Mouse (Mus musculus) heart, embryonic 11.5 days (tissue): ENCODE results near the gene Mgat1. TPM values are rescaled to one million over a fixed set of nuclear protein-coding genes. Genes with fewer than 3 reads are reported as not detected.
A peak's percentile ranks its signal among the peaks of the same experiment; 100 is the strongest.

Experiments
- ATAC-seq: fragments of 200-750 bp; cut with Nextera tagmentation; replicated peaks from 2 replicates; pipeline ENCODE4 v1.8.0; 2017; ENCODE audit warnings: moderate library complexity; ENCODE audit not compliant: insufficient number of reproducible peaks, low FRiP score, low TSS enrichment
- H3K27ac ChIP-seq: fragments of 300-500 bp; sonication (generic); 2 replicates; pipeline ENCODE4 v1.5.1; 2014; ENCODE audit warnings: mild to moderate bottlenecking, low read depth, low read length
- H3K27me3 ChIP-seq: fragments of 300-500 bp; sonication (generic); 2 replicates; pipeline ENCODE4 v1.6.1; 2014; ENCODE audit warnings: mild to moderate bottlenecking, low read length, mixed read lengths; ENCODE audit not compliant: control insufficient read depth, insufficient read depth
- H3K36me3 ChIP-seq: fragments of 300-500 bp; sonication (generic); 2 replicates; pipeline ENCODE4 v1.6.1; 2014; ENCODE audit warnings: mild to moderate bottlenecking, low read length, moderate library complexity, mixed read lengths; ENCODE audit not compliant: control insufficient read depth, insufficient read depth
- H3K4me1 ChIP-seq: fragments of 300-500 bp; sonication (generic); 2 replicates; pipeline ENCODE4 v1.6.1; 2014; ENCODE audit warnings: low read length; ENCODE audit not compliant: control insufficient read depth, insufficient read depth
- H3K4me2 ChIP-seq: fragments of 300-500 bp; sonication (generic); 2 replicates; pipeline ENCODE4 v1.6.1; 2014; ENCODE audit warnings: mild to moderate bottlenecking, moderate library complexity
- H3K4me3 ChIP-seq: fragments of 300-500 bp; sonication (generic); 2 replicates; pipeline ENCODE4 v1.5.1; 2014; ENCODE audit warnings: low read depth, low read length
- H3K9ac ChIP-seq: fragments of 300-500 bp; sonication (generic); 2 replicates; pipeline ENCODE4 v1.6.1; 2014; ENCODE audit warnings: mild to moderate bottlenecking, low read depth, low read length, moderate library complexity
- H3K9me3 ChIP-seq: fragments of 300-500 bp; sonication (generic); replicated peaks from 2 replicates; pipeline ENCODE4 v1.6.1; 2016; ENCODE audit warnings: low read length; ENCODE audit not compliant: control insufficient read depth
- WGBS: fragments of 180-500 bp; shearing (Covaris S2); extraction: QIAGEN DNeasy Blood & Tissue Kit; methylation state at CpG from one replicate; pipeline ENCODE4 v1.1.7; 2014; ENCODE audit not compliant: insufficient replicate concordance; 5-methylcytosine and 5-hydroxymethylcytosine counted together
- polyA plus RNA-seq: library from polyadenylated mRNA; unstranded; fragments of >200 nt; fragmentation: Nextera tagmentation; extraction: Ambion mirVana; gene quantifications from 2 replicates; pipeline ENCODE4 v1.2.1, GENCODE M21; 2014

Gene Mgat1
- polyA plus RNA-seq, 1 experiment from 2014 or later: 32.9 TPM

DNA sequence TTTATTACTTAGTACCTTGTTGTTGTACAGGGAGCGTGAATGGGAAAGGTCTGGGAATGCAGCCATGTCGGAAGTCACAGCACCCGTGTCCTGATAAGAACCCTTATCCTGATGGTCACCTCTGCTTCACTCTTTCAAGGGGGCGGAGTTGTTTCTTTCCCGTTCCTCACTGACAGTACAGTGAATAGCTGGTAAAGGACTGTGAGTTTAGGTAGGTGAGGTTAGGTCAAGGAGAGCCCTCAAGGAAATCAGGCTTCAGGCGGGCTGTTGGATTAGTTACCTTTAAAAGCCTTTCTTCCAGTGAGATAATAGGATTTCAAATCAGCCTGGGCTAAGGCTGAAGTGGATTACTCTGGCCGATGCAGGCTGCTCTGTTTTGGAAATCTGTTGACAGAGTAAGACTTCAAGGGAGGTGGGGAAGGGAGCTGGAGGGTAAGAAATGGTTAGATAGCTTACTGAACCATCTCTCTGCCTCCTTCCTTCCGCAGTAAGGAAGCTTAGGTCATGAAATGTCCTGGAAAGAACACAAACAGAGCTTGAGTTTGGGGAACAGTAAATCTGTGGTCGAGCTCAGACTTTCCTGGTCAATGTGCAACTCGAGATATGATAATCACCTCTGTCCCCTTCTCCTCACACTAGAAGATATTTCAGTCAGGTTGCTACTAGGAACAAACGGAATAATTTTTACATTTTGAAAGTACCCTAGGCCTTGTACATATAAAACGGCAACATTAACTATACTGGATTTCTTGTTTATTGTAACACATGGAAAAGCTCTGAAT lies 1.8 kb downstream of the Mgat1 start:
- peak overlapping the region; percentile 57 for H3K4me3 ChIP-seq

DNA sequence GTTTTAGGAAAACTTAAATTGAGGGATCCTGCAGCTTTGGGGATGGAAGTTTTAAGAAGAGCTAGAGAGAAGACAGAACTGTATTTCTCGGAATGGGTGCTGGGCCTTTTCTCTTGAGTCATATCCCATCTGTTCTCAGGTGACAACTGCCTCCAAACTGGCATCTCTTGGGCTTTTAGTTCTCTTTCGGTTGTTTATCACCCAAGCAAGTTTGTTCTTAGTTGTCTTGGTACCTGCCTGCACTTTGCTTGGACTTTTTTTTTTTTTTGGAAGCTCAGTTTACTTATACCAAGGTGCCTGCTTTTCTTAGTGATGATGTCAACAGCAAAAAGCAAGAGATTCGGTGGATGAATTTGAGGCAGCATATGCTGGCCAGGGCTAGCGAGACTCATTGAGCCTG lies 2.5 kb downstream of the Mgat1 start:
- Histone ChIP-seq H3K9ac (no peak overlapping the region), H3K9me3 (no peaks in the 10 kb centered on the region), H3K27me3 (no peaks in the 10 kb centered on the region), H3K4me2 (no peak overlapping the region), H3K4me3 (no peak overlapping the region), H3K36me3 (no peaks in the 10 kb centered on the region), H3K4me1 (peaks cover 38% of the 10 kb centered on the region), H3K27ac (no peak overlapping the region)
- ATAC-seq: no peak
- WGBS: 81% methylated on average over 4 of the region's 4 CpGs

More for the DNA sequence above, 1.8 kb downstream of the Mgat1 start:
- Histone ChIP-seq H3K27ac (peak overlapping the region; percentile 1; the same call in 1 of the 2 replicates), H3K4me2 (peak overlapping the region; percentile 68), H3K36me3 (no peaks in the 10 kb centered on the region), H3K27me3 (no peaks in the 10 kb centered on the region), H3K9ac (no peak overlapping the region), H3K9me3 (no peaks in the 10 kb centered on the region), H3K4me1 (peaks cover 33% of the 10 kb centered on the region)
- no peak for ATAC-seq
- WGBS: 18% methylated on average over 12 of the region's 12 CpGs

DNA sequence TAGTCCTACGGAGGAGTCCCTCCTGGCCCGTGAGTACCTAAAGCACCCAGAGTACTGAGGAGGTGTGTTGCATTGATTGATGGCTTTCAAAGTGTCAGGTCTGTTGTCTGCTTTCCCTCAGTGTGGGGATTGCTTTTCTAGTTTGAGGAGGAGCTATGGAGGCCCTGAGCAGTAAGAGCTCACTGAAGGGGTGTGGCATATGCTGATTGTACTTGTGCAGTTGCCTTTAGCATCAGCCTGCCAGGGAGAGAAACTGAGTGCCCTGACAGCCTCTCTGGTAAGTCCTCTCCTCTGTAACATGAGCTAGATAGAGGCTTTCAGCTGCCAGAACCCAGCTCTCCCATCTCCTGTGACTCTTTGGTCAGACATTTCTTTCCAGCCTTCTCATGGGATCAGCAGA lies 3.3 kb downstream of the Mgat1 start:
- Histone ChIP-seq H3K4me2 (no peak overlapping the region), H3K4me1 (peaks cover 43% of the 10 kb centered on the region), H3K9me3 (no peaks in the 10 kb centered on the region), H3K27ac (no peak overlapping the region), H3K4me3 (no peak overlapping the region), H3K9ac (no peak overlapping the region), H3K27me3 (no peaks in the 10 kb centered on the region), H3K36me3 (no peaks in the 10 kb centered on the region)
- WGBS: 45% methylated on average over 2 of the region's 2 CpGs
- no peak for ATAC-seq

DNA sequence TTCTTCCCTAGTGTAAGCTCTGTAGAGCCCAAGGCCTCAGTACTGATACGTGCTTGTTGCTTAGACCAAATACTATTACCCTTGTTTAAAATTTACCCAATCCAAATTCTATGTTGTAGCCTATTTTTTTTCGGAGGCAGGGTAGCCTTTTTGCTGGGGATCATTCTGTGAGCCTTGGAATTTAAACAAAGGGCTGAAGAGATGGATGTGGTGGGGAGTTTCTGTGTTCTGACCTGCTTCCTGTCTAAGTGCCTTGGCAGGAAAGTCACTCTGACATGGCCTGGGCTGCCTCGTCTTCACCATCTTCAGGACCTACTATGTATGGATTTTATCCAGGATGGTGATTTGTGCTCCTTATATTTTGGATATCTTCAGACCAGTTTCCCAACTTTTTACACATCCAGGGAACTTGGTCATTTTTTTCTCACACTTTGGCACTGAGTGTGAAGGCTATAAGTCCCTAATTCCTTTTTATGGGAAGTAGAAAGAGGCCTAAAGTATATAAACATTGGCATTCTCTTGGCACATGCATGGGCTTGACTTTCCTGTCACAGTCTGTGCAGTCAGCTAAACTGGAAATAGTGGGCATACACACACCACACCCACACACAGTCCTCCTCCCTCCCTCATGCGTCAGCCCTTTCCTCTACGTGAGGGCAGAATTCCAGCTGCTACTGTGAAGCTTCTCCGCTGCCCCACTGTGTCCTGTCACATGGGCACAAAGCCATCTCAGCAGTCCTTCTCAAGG lies 4.4 kb downstream of the Mgat1 start:
- H3K27ac ChIP-seq: peak overlapping the region; percentile 35; the same call in 1 of the 2 replicates
- no peak for ATAC-seq
- no peaks in the 10 kb centered on the region for H3K9me3 ChIP-seq
- no peak overlapping the region for H3K9ac ChIP-seq
- no peak overlapping the region for H3K4me2 ChIP-seq
- no peaks in the 10 kb centered on the region for H3K27me3 ChIP-seq
- no peak overlapping the region for H3K4me3 ChIP-seq
- 0 out of 2 replicates have a peak, but pooled peaks cover 4% of the 10 kb centered on the region for H3K36me3 ChIP-seq
- WGBS: 67% methylated on average over 6 of the region's 6 CpGs
- peaks cover 43% of the 10 kb centered on the region for H3K4me1 ChIP-seq

DNA sequence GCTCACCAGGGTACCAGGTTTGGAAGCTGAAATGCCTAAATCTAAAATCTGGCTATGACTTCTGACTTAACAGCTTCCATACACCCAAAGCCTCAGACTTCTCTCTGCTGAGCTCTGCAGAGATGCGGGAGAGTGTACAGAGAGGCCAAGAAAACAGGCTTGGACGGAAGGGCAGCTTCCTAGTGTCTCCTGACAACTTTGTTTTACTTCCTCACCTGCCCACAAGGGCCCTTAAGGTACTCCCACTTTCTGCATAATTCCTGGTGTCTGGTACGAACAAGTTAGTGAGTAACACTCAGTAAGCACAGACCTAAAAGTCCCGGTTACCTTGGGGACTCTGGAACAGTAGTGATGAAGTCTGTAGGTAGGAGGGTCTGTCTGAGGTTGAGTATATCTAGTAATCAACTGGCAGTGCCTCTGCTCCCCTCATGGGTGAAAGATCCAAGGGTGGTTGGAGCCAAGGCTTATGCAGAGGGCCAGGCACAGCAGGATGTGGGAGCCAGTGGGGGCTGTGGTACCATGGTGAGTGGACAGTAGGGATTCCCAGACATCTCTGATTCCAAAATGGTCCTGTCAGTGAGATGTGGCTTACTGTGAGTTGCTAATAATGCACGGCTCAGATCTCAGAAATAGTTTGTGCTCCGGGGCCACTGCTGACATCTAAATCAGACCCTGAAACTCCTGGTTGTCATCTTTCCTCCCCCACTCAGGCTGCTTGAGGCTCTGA lies 5.1 kb downstream of the Mgat1 start:
- ATAC-seq: no peak
- no peak overlapping the region for H3K9ac ChIP-seq
- whole genome bisulfite sequencing: 67% methylated on average over 6 of the region's 6 CpGs
- H3K4me1 ChIP-seq: peaks cover 43% of the 10 kb centered on the region
- no peaks in the 10 kb centered on the region for H3K27me3 ChIP-seq
- H3K4me2 ChIP-seq: peak overlapping the region; percentile 85; the same call in 1 of the 2 replicates
- peaks cover 7% of the 10 kb centered on the region; the same call in 1 of the 2 replicates for H3K36me3 ChIP-seq
- H3K9me3 ChIP-seq: no peaks in the 10 kb centered on the region
- peak overlapping the region; percentile 55; the same call in 1 of the 2 replicates for H3K27ac ChIP-seq
- H3K4me3 ChIP-seq: no peak overlapping the region

DNA sequence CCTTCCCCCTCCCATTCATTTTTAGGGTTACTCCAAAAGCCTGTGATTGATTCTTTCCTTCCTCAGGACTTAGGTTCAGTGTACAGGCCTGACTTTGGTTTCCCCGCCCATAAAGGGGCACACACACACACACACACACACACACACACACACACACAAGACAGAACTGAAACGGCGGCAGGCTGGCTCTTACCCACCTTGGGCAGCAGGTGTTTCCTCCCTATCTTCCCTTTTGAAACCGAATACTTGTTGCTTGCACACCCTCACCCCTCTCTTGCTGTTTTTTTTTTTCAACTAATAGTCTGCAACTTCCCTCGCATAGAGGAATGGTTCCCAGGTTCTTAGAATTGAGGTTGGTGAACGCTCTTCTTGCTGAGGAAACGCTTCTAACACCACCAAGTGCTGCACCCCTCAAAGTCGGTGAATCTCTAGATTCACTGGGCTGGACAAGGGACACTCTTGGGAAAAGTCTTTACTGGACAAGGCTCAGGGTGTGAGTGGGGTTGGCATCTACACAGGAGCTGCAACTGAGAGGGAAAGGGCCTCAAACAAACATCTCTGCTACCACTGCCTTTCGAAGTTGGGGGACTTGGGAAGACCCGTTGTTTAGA lies 5.9 kb downstream of the Mgat1 start:
- ATAC-seq: peak; percentile 2; the same call in 1 of the 2 replicates
- H3K9me3 ChIP-seq: no peaks in the 10 kb centered on the region
- H3K9ac ChIP-seq: peak overlapping the region; percentile 87
- H3K36me3 ChIP-seq: peaks cover 9% of the 10 kb centered on the region; the same call in 1 of the 2 replicates
- no peaks in the 10 kb centered on the region for H3K27me3 ChIP-seq
- peak overlapping the region; percentile 91 for H3K27ac ChIP-seq
- H3K4me1 ChIP-seq: peaks cover 38% of the 10 kb centered on the region
- H3K4me2 ChIP-seq: peak overlapping the region; percentile 85
- H3K4me3 ChIP-seq: peak overlapping the region; percentile 76
- 30% methylated on average over 10 of the region's 10 CpGs for WGBS

DNA sequence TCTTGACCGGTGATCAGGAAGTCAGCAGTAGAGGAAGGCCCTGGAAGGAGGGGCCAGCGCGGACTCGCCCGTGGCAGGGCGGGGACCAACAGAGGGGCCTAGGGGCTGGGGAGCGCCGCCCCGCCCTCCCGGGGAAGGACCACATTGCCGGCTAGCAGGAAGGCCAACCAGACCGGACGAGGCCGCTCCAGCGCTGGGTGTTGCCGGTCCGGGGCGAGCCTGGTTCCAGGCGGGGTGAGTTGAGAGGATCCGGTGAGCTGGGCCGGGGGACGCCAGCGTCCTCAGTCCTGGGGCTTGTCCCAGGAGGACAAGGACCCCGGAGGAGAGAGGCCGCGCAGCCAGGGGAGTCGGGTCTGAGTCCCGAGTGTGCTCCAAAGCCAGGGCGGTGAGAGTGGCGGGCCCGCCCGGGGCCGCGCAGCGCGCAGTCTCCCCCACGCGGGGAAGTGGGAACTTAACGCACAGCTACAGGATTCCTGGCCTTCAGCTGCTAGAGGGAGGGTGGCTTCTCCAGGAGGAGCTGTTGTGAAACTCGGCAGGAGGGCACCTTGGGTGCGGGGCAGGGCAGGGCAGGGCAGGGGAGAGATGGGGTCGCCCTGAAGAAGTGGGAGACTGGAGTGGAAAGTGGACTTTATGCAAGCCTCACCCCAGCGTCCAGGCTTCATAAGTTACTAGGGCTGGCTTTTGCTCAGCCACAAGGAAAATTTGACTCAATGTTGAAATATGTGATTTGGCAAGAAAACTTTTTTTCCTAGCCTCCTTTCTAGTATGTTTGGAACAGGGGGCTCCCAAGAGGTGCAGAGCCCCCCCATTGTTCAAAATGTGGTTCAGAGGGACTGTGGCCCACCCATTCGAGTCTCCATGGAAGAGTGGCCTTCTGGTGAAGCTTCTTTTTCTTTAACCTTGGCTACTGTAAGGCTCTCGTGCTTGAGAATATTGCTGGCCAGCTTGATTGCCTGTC lies 6.7 kb downstream of the Mgat1 start:
- Histone ChIP-seq H3K4me1 (peaks cover 31% of the 10 kb centered on the region), H3K9ac (peak overlapping the region; percentile 87), H3K4me2 (peak overlapping the region; percentile 85), H3K9me3 (no peaks in the 10 kb centered on the region), H3K27me3 (no peaks in the 10 kb centered on the region), H3K4me3 (peak overlapping the region; percentile 76), H3K27ac (peak overlapping the region; percentile 91), H3K36me3 (peaks cover 11% of the 10 kb centered on the region; the same call in 1 of the 2 replicates)
- ATAC-seq: peak; percentile 96
- 2% methylated on average over 45 of the region's 45 CpGs for WGBS
